Mouse (Mus musculus) kidney, embryonic 14.5 days (tissue): Measurements from ENCODE around the gene Ip6k3. TPM values are rescaled to one million over a fixed set of nuclear protein-coding genes. Genes with fewer than 3 reads are reported as not detected.

Source experiments
- ATAC-seq: fragments of 200-750 bp; cut with Nextera tagmentation; 2 replicates; pipeline ENCODE4 v1.8.0; 2017; ENCODE audit warnings: moderate number of reproducible peaks, mild to moderate bottlenecking, moderate TSS enrichment, moderate library complexity; ENCODE audit not compliant: low FRiP score, low TSS enrichment
- H3K27ac ChIP-seq: fragments of 300-500 bp; sonication (generic); 2 replicates; pipeline ENCODE4 v1.5.1; 2014; ENCODE audit warnings: low read depth, mild to moderate bottlenecking, low read length, moderate library complexity, mixed read lengths
- H3K27me3 ChIP-seq: fragments of 300-500 bp; sonication (generic); 2 replicates; pipeline ENCODE4 v1.6.1; 2014; ENCODE audit warnings: mild to moderate bottlenecking, low read length; ENCODE audit not compliant: control insufficient read depth, insufficient read depth
- H3K36me3 ChIP-seq: fragments of 300-500 bp; sonication (generic); 2 replicates; pipeline ENCODE4 v1.6.1; 2014; ENCODE audit warnings: low read length, mixed read lengths; ENCODE audit not compliant: control insufficient read depth, insufficient read depth
- H3K4me1 ChIP-seq: fragments of 300-500 bp; sonication (generic); 2 replicates; pipeline ENCODE4 v1.6.1; 2014; ENCODE audit warnings: low read length, mixed read lengths; ENCODE audit not compliant: control insufficient read depth, insufficient read depth
- H3K4me2 ChIP-seq: fragments of 300-500 bp; sonication (generic); replicated peaks from 2 replicates; pipeline ENCODE4 v1.6.1; 2014; ENCODE audit warnings: low read depth, mild to moderate bottlenecking, low read length
- H3K4me3 ChIP-seq: fragments of 300-500 bp; sonication (generic); 2 replicates; pipeline ENCODE4 v1.5.1; 2014; ENCODE audit warnings: mild to moderate bottlenecking, low read length
- H3K9ac ChIP-seq: fragments of 300-500 bp; sonication (generic); 2 replicates; pipeline ENCODE4 v1.6.1; 2014; ENCODE audit warnings: low read depth, mild to moderate bottlenecking, low read length, moderate library complexity
- H3K9me3 ChIP-seq: fragments of 300-500 bp; sonication (generic); 2 replicates; pipeline ENCODE4 v1.6.1; 2016; ENCODE audit warnings: low read length; ENCODE audit not compliant: control insufficient read depth
- WGBS: fragments of 180-500 bp; shearing (Covaris S2); extraction: QIAGEN DNeasy Blood & Tissue Kit; methylation state at CpG from one replicate; pipeline ENCODE4 v1.1.7; 2014; 5-methylcytosine and 5-hydroxymethylcytosine counted together
- polyA plus RNA-seq: library from polyadenylated mRNA; unstranded; fragments of >200 nt; fragmentation: Nextera tagmentation; extraction: Ambion mirVana; gene quantifications from 2 replicates; pipeline ENCODE4 v1.2.1, GENCODE M21; 2014

Ip6k3 gene
- polyA plus RNA-seq, 1 experiment from 2014 or later, result 0.12 TPM

- H3K27ac ChIP-seq, result no peak overlapping the region
- H3K9me3 ChIP-seq, result no peaks in the 10 kb centered on the region
Observed at GRCm38 (mm10) chr17:27187059-27187458, 19.5 kb upstream of the Ip6k3 start.

GRCm38 (mm10) chr17:27186068-27186467 lies 18.5 kb upstream of the Ip6k3 start:
- no peak for ATAC-seq
- Histone ChIP-seq H3K27ac (no peak overlapping the region), H3K9me3 (no peaks in the 10 kb centered on the region), H3K4me2 (no peak overlapping the region), H3K4me3 (no peak overlapping the region), H3K27me3 (no peaks in the 10 kb centered on the region), H3K9ac (no peak overlapping the region), H3K36me3 (peaks cover 14% of the 10 kb centered on the region; the same call in 1 of the 2 replicates), H3K4me1 (no peaks in the 10 kb centered on the region)
- 87% methylated on average over 3 of the region's 3 CpGs for WGBS

More at GRCm38 (mm10) chr17:27187059-27187458, 19.5 kb upstream of the Ip6k3 start:
- no peaks in the 10 kb centered on the region for H3K4me1 ChIP-seq
- ATAC-seq, result no peak
- no peaks in the 10 kb centered on the region for H3K27me3 ChIP-seq
- peaks cover 24% of the 10 kb centered on the region for H3K36me3 ChIP-seq
- no peak overlapping the region for H3K4me2 ChIP-seq
- H3K9ac ChIP-seq, result no peak overlapping the region
- WGBS, result 63% methylated on average over 5 of the region's 5 CpGs
- H3K4me3 ChIP-seq, result no peak overlapping the region

- Histone ChIP-seq H3K27me3 (no peaks in the 10 kb centered on the region), H3K4me2 (no peak overlapping the region), H3K9me3 (no peaks in the 10 kb centered on the region), H3K4me1 (no peaks in the 10 kb centered on the region; the same call in 1 of the 2 replicates), H3K9ac (no peak overlapping the region), H3K4me3 (no peak overlapping the region), H3K36me3 (no peaks in the 10 kb centered on the region), H3K27ac (no peak overlapping the region)
- 88% methylated on average over 12 of the region's 12 CpGs for WGBS
- no peak for ATAC-seq
Observed at GRCm38 (mm10) chr17:27183667-27184292, 16.2 kb upstream of the Ip6k3 start.

- no peak overlapping the region for H3K27ac ChIP-seq
- no peaks in the 10 kb centered on the region for H3K36me3 ChIP-seq
- no peaks in the 10 kb centered on the region for H3K27me3 ChIP-seq
- no peaks in the 10 kb centered on the region; the same call in 1 of the 2 replicates for H3K4me1 ChIP-seq
- no peak overlapping the region for H3K4me2 ChIP-seq
- no peak overlapping the region for H3K9ac ChIP-seq
- H3K4me3 ChIP-seq, result no peak overlapping the region
- 75% methylated on average over 5 of the region's 5 CpGs for WGBS
- no peak for ATAC-seq
- H3K9me3 ChIP-seq, result no peaks in the 10 kb centered on the region
Observed at GRCm38 (mm10) chr17:27182401-27182800, 14.8 kb upstream of the Ip6k3 start.

GRCm38 (mm10) chr17:27181666-27182065 lies 14.1 kb upstream of the Ip6k3 start:
- no peak overlapping the region for H3K27ac ChIP-seq
- 28% methylated on average over 3 of the region's 3 CpGs for WGBS
- H3K27me3 ChIP-seq, result no peaks in the 10 kb centered on the region
- no peaks in the 10 kb centered on the region for H3K9me3 ChIP-seq
- ATAC-seq, result peak; percentile 67
- H3K9ac ChIP-seq, result no peak overlapping the region
- no peaks in the 10 kb centered on the region; the same call in 1 of the 2 replicates for H3K4me1 ChIP-seq
- H3K4me2 ChIP-seq, result no peak overlapping the region
- H3K4me3 ChIP-seq, result no peak overlapping the region
- no peaks in the 10 kb centered on the region for H3K36me3 ChIP-seq

- WGBS, result 58% methylated on average over 12 of the region's 12 CpGs
- peaks cover 13% of the 10 kb centered on the region for H3K4me1 ChIP-seq
- ATAC-seq, result no peak
- H3K4me2 ChIP-seq, result no peak overlapping the region
- H3K27me3 ChIP-seq, result no peaks in the 10 kb centered on the region
- H3K9ac ChIP-seq, result no peak overlapping the region
- no peaks in the 10 kb centered on the region for H3K9me3 ChIP-seq
- H3K36me3 ChIP-seq, result no peaks in the 10 kb centered on the region
- no peak overlapping the region for H3K4me3 ChIP-seq
- H3K27ac ChIP-seq, result no peak overlapping the region
Observed at GRCm38 (mm10) chr17:27179681-27180280, 12.2 kb upstream of the Ip6k3 start.

- no peaks in the 10 kb centered on the region for H3K27me3 ChIP-seq
- no peak for ATAC-seq
- H3K9me3 ChIP-seq, result no peaks in the 10 kb centered on the region
- no peak overlapping the region for H3K9ac ChIP-seq
- H3K27ac ChIP-seq, result no peak overlapping the region
- H3K36me3 ChIP-seq, result no peaks in the 10 kb centered on the region
- no peak overlapping the region for H3K4me3 ChIP-seq
- 86% methylated on average over 17 of the region's 17 CpGs for WGBS
- H3K4me2 ChIP-seq, result no peak overlapping the region
- H3K4me1 ChIP-seq, result peaks cover 13% of the 10 kb centered on the region
Observed at GRCm38 (mm10) chr17:27178427-27179177, 11.0 kb upstream of the Ip6k3 start.

- Histone ChIP-seq H3K27ac (no peak overlapping the region), H3K9me3 (no peaks in the 10 kb centered on the region), H3K9ac (no peak overlapping the region), H3K36me3 (no peaks in the 10 kb centered on the region), H3K27me3 (no peaks in the 10 kb centered on the region), H3K4me2 (no peak overlapping the region), H3K4me1 (peaks cover 13% of the 10 kb centered on the region), H3K4me3 (no peak overlapping the region)
- no peak for ATAC-seq
- 92% methylated on average over 9 of the region's 9 CpGs for WGBS
Observed at GRCm38 (mm10) chr17:27178019-27178418, 10.4 kb upstream of the Ip6k3 start.

GRCm38 (mm10) chr17:27176754-27177153 lies 9.2 kb upstream of the Ip6k3 start:
- no peak overlapping the region for H3K4me2 ChIP-seq
- H3K9ac ChIP-seq, result no peak overlapping the region
- no peak for ATAC-seq
- H3K9me3 ChIP-seq, result no peaks in the 10 kb centered on the region
- peaks cover 13% of the 10 kb centered on the region for H3K4me1 ChIP-seq
- 91% methylated on average over 4 of the region's 4 CpGs for WGBS
- no peaks in the 10 kb centered on the region for H3K36me3 ChIP-seq
- no peak overlapping the region for H3K4me3 ChIP-seq
- no peak overlapping the region for H3K27ac ChIP-seq
- H3K27me3 ChIP-seq, result no peaks in the 10 kb centered on the region
